Mouse (Mus musculus): ENCODE measurements at regions not wholly inside any gene's neighbourhood (a gene's known extent, or its start where the extent isn't known, plus 50 kb on each side); places are given as distances from the start of the nearest gene placed in this dataset.

GRCm38 (mm10) chr11:39954426-39954825 lies 740.6 kb downstream of the Mat2b start:
- no peak for TF ChIP-seq CTCF (conservative IDR thresholded peaks at IDR 0.05; ENCODE audit: low read length)
- TF ChIP-seq POU5F1 (IDR thresholded peaks at IDR 0.05; ENCODE audit: borderline replicate concordance, low read length) = no peak
- no peak for TF ChIP-seq NANOG (IDR thresholded peaks at IDR 0.05; ENCODE audit: borderline replicate concordance, low read length)
